Mouse (Mus musculus) gastrocnemius, postnatal 25 days (tissue): Measurements from ENCODE around the gene Gm11563. TPM values are rescaled to one million over a fixed set of nuclear protein-coding genes. Genes with fewer than 3 reads are reported as not detected.

ENCODE experiments used
- total RNA-seq, 2 experiments: library from RNA; stranded (reverse); gene quantifications; 1 replicate in 1 of 2; 2 replicates in 1 of 2; pipeline ENCODE4 v1.2.3; 2021

Gm11563 gene
- total RNA-seq, 2 experiments from 2014 or later = not detected

Other genes with a start within 250 kb of the Gm11563 start
- gene Krt12, start 236.7 kb downstream of the Gm11563 start, total RNA-seq = not detected
- not detected for gene Krt20, start 220.8 kb downstream of the Gm11563 start, total RNA-seq
- gene Krt23, start 165.8 kb downstream of the Gm11563 start, total RNA-seq = not detected
- not detected for gene Krt39, start 137.6 kb downstream of the Gm11563 start, total RNA-seq
- not detected for gene Krt40, start 115.8 kb downstream of the Gm11563 start, total RNA-seq
- not detected for gene Krtap3-3, start 108.1 kb downstream of the Gm11563 start, total RNA-seq
- gene Krtap3-2, start 102.1 kb downstream of the Gm11563 start, total RNA-seq = not detected
- gene Gm11939, start 99.5 kb downstream of the Gm11563 start, total RNA-seq = not detected
- not detected for gene Krtap3-1, start 92.3 kb downstream of the Gm11563 start, total RNA-seq
- gene Krtap1-5, start 77.9 kb downstream of the Gm11563 start, total RNA-seq = not detected
- gene Krtap1-4, start 75.3 kb downstream of the Gm11563 start, total RNA-seq = not detected
- not detected for gene Krtap1-3, start 67.6 kb downstream of the Gm11563 start, total RNA-seq
- gene Krtap9-3, start 60.9 kb downstream of the Gm11563 start, total RNA-seq = not detected
- gene Gm11938, start 55.7 kb downstream of the Gm11563 start, total RNA-seq = not detected
- not detected for gene Gm11937, start 48.8 kb downstream of the Gm11563 start, total RNA-seq
- gene Krtap2-4, start 44.1 kb downstream of the Gm11563 start, total RNA-seq = not detected
- not detected for gene Gm11562, start 38.5 kb downstream of the Gm11563 start, total RNA-seq
- gene Krtap4-1, start 30.7 kb downstream of the Gm11563 start, total RNA-seq = not detected
- not detected for gene Krtap4-2, start 23.9 kb downstream of the Gm11563 start, total RNA-seq
- gene Krtap4-7, start 14.9 kb downstream of the Gm11563 start, total RNA-seq = not detected
- not detected for gene Gm11555, start 8.7 kb downstream of the Gm11563 start, total RNA-seq
- gene Krtap4-6, start 7.0 kb upstream of the Gm11563 start, total RNA-seq = not detected
- not detected for gene Gm14190, start 31.8 kb upstream of the Gm11563 start, total RNA-seq
- gene Gm14180, start 75.3 kb upstream of the Gm11563 start, total RNA-seq = not detected
- gene Gm11595, start 114.0 kb upstream of the Gm11563 start, total RNA-seq = not detected
- not detected for gene Krtap4-8, start 121.7 kb upstream of the Gm11563 start, total RNA-seq
- gene Krtap4-9, start 126.2 kb upstream of the Gm11563 start, total RNA-seq = not detected
- gene Gm11596, start 134.5 kb upstream of the Gm11563 start, total RNA-seq = not detected
- not detected for gene Gm11569, start 140.0 kb upstream of the Gm11563 start, total RNA-seq
- not detected for gene Gm11554, start 145.5 kb upstream of the Gm11563 start, total RNA-seq
- gene Krtap4-13, start 150.9 kb upstream of the Gm11563 start, total RNA-seq = not detected
- not detected for gene Gm11564, start 156.7 kb upstream of the Gm11563 start, total RNA-seq
- gene 2300003K06Rik, start 179.1 kb upstream of the Gm11563 start, total RNA-seq = not detected
- gene Krtap4-16, start 192.6 kb upstream of the Gm11563 start, total RNA-seq = not detected
- gene Gm11568, start 199.0 kb upstream of the Gm11563 start, total RNA-seq = not detected
- gene Gm11559, start 205.5 kb upstream of the Gm11563 start, total RNA-seq = not detected
- gene Krtap9-1, start 214.4 kb upstream of the Gm11563 start, total RNA-seq = not detected
- gene Gm11567, start 220.2 kb upstream of the Gm11563 start, total RNA-seq = not detected
- gene Krtap31-1, start 249.0 kb upstream of the Gm11563 start, total RNA-seq = not detected